Mouse (Mus musculus) hindbrain, postnatal 0 days (tissue): ENCODE results near the gene Mfsd4b1. TPM values are rescaled to one million over a fixed set of nuclear protein-coding genes. Genes with fewer than 3 reads are reported as not detected.

Experiments used
- ATAC-seq: fragments of 200-750 bp; cut with Nextera tagmentation; 2 replicates; pipeline ENCODE4 v1.8.0; 2017; ENCODE audit warnings: mild to moderate bottlenecking, moderate TSS enrichment, moderate library complexity
- DNase-seq: peaks from one replicate; pipeline ENCODE4 v3.0.0-alpha.2; 2015; ENCODE audit warnings: low spot score
- H3K27ac ChIP-seq: fragments of 300-500 bp; sonication (generic); 2 replicates; pipeline ENCODE4 v1.5.1; 2014; ENCODE audit warnings: mild to moderate bottlenecking
- H3K27me3 ChIP-seq: fragments of 300-500 bp; sonication (generic); 2 replicates; pipeline ENCODE4 v1.6.1; 2014; ENCODE audit warnings: low read length, mixed read lengths; ENCODE audit not compliant: insufficient read depth
- H3K36me3 ChIP-seq: fragments of 300-500 bp; sonication (generic); 2 replicates; pipeline ENCODE4 v1.6.1; 2014; ENCODE audit warnings: low read length, mixed read lengths; ENCODE audit not compliant: insufficient read depth
- H3K4me1 ChIP-seq: fragments of 300-500 bp; sonication (generic); 2 replicates; pipeline ENCODE4 v1.6.1; 2014; ENCODE audit warnings: antibody characterized with exemption, low read length, mixed read lengths; ENCODE audit not compliant: insufficient read depth
- H3K4me2 ChIP-seq: fragments of 300-500 bp; sonication (generic); 2 replicates; pipeline ENCODE4 v1.6.1; 2014; ENCODE audit warnings: low read depth, mild to moderate bottlenecking, low read length, moderate library complexity, mixed read lengths
- H3K4me3 ChIP-seq: fragments of 300-500 bp; sonication (generic); 2 replicates; pipeline ENCODE4 v1.5.1; 2014; ENCODE audit warnings: low read length
- H3K9ac ChIP-seq: fragments of 300-500 bp; sonication (generic); replicated peaks from 2 replicates; pipeline ENCODE4 v1.6.1; 2014; ENCODE audit warnings: mild to moderate bottlenecking, low read length, moderate library complexity, mixed read lengths
- H3K9me3 ChIP-seq: fragments of 300-500 bp; sonication (generic); 2 replicates; pipeline ENCODE4 v1.6.1; 2016; ENCODE audit warnings: low read length, mixed read lengths
- CTCF ChIP-seq: IDR thresholded peaks from 2 replicates; pipeline ENCODE4 v1.5.1; 2016; ENCODE audit warnings: antibody characterized with exemption, control low read depth, low read depth
- WGBS: fragments of 180-500 bp; shearing (Covaris S2); extraction: QIAGEN DNeasy Blood & Tissue Kit; methylation state at CpG from one replicate; pipeline ENCODE4 v1.1.7; 2014; 5-methylcytosine and 5-hydroxymethylcytosine counted together
- polyA plus RNA-seq: library from polyadenylated mRNA; unstranded; fragments of >200 nt; fragmentation: Nextera tagmentation; extraction: Ambion mirVana; gene quantifications from 2 replicates; pipeline ENCODE4 v1.2.1, GENCODE M21; 2015
- total RNA-seq: library from RNA; depleted of rRNA; stranded (reverse); fragments of >200 nt; gene quantifications from 2 replicates; pipeline ENCODE4 v1.2.3, GENCODE M21; 2014

Gene Mfsd4b1
- total and polyA plus RNA-seq, 2 experiments from 2014 or later = 0.33 to 0.73 TPM

GRCm38 (mm10) chr10:40054455-40054854 is 29.4 kb upstream of the Mfsd4b1 start:
- DNase-seq (no peak), ATAC-seq (no peak)
- no peak for TF ChIP-seq CTCF
- H3K4me3 ChIP-seq = no peak overlapping the region
- no peaks in the 10 kb centered on the region for H3K9me3 ChIP-seq
- WGBS = 91% methylated on average over 8 of the region's 8 CpGs
- no peaks in the 10 kb centered on the region for H3K27me3 ChIP-seq
- no peaks in the 10 kb centered on the region for H3K36me3 ChIP-seq
- peaks cover 4% of the 10 kb centered on the region; the same call in 1 of the 2 replicates for H3K4me1 ChIP-seq
- H3K4me2 ChIP-seq = no peak overlapping the region
- H3K9ac ChIP-seq = no peak overlapping the region
- H3K27ac ChIP-seq = no peak overlapping the region

GRCm38 (mm10) chr10:40053896-40054295 is 28.8 kb upstream of the Mfsd4b1 start:
- 84% methylated on average over 4 of the region's 4 CpGs for WGBS
- H3K4me3 ChIP-seq = no peak overlapping the region
- ATAC-seq = 0 out of 2 replicates have a peak, but pooled peaks have one; percentile 29

DNA sequence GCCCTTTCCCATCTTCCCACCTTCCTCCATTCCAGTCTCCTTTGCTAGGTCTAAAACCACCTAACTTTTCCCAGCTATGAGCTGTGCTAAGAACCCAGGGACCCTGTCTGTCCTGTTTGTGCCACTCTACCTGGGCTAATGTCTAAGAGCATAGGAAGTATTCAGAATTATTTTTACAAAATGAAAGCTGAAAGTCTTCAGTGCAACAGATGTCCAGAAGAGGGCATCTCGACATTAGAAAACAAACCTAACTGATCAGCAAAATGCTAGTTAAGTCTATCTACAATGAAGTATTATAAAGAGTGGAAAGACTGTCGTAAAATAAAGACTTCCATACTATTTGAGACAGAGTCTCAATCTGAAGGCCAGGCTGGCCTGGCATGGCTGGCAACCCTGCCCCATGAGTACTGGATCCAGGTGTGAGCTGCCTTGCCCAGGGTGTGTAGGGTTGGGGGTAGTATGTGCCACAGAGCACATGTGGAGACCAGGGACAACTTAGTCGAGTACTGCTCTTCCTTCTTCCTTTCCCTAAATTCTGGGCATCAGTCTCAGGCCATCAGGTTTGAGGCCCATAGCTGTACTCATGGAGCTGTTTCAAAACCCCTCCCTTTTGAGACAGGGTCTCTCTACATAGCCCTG is 28.3 kb upstream of the Mfsd4b1 start:
- ATAC-seq (peak; percentile 62; the same call in 1 of the 2 replicates), DNase-seq (peak; percentile 74)
- peak; percentile 74 for TF ChIP-seq CTCF
- Histone ChIP-seq H3K36me3 (no peaks in the 10 kb centered on the region), H3K27ac (no peak overlapping the region), H3K9me3 (no peaks in the 10 kb centered on the region), H3K4me2 (no peak overlapping the region), H3K4me1 (no peaks in the 10 kb centered on the region), H3K4me3 (no peak overlapping the region), H3K9ac (no peak overlapping the region), H3K27me3 (no peaks in the 10 kb centered on the region)
- 42% methylated on average over 3 of the region's 3 CpGs for WGBS

More at GRCm38 (mm10) chr10:40053896-40054295, 28.8 kb upstream of the Mfsd4b1 start:
- no peak overlapping the region for H3K27ac ChIP-seq
- H3K9ac ChIP-seq = no peak overlapping the region
- DNase-seq = no peak
- no peaks in the 10 kb centered on the region for H3K36me3 ChIP-seq
- no peaks in the 10 kb centered on the region for H3K9me3 ChIP-seq
- TF ChIP-seq CTCF = no peak
- no peaks in the 10 kb centered on the region for H3K27me3 ChIP-seq
- H3K4me1 ChIP-seq = peaks cover 3% of the 10 kb centered on the region; the same call in 1 of the 2 replicates
- H3K4me2 ChIP-seq = no peak overlapping the region

- H3K27me3 ChIP-seq = no peaks in the 10 kb centered on the region
- no peak for TF ChIP-seq CTCF
- no peaks in the 10 kb centered on the region for H3K36me3 ChIP-seq
- H3K4me2 ChIP-seq = no peak overlapping the region
- no peak for ATAC-seq
- H3K4me3 ChIP-seq = no peak overlapping the region
- no peaks in the 10 kb centered on the region for H3K9me3 ChIP-seq
- no peaks in the 10 kb centered on the region for H3K4me1 ChIP-seq
- no peak overlapping the region for H3K9ac ChIP-seq
- WGBS = 79% methylated on average over 3 of the region's 3 CpGs
- no peak overlapping the region for H3K27ac ChIP-seq
- DNase-seq = no peak
Observed at GRCm38 (mm10) chr10:40051997-40052396, 26.9 kb upstream of the Mfsd4b1 start.

DNA sequence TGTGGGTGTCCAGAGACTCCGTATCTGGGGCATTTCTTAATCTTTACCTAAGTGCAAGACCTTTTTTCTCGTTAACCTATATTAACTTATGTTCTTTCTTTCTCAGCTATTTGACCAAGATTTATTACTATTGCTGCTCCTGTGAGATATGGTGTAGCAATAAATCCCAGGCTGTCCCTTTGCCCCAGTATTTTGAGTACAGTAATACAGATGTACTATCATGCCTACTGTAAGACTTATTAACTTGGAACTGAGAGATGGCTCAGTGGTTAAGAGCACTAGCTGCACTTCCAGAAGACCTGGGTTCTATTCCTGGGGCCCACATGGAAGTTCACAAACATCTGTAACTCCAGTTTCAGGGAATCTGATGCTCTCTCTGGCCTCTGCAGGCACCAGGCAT is 25.7 kb upstream of the Mfsd4b1 start:
- H3K36me3 ChIP-seq = no peaks in the 10 kb centered on the region
- no peak overlapping the region for H3K9ac ChIP-seq
- H3K4me2 ChIP-seq = no peak overlapping the region
- no peaks in the 10 kb centered on the region for H3K9me3 ChIP-seq
- H3K4me1 ChIP-seq = no peaks in the 10 kb centered on the region
- no peaks in the 10 kb centered on the region for H3K27me3 ChIP-seq
- no peak for TF ChIP-seq CTCF
- 89% methylated on average over 2 of the region's 2 CpGs for WGBS
- H3K4me3 ChIP-seq = no peak overlapping the region
- ATAC-seq (no peak), DNase-seq (no peak)
- no peak overlapping the region for H3K27ac ChIP-seq

DNA sequence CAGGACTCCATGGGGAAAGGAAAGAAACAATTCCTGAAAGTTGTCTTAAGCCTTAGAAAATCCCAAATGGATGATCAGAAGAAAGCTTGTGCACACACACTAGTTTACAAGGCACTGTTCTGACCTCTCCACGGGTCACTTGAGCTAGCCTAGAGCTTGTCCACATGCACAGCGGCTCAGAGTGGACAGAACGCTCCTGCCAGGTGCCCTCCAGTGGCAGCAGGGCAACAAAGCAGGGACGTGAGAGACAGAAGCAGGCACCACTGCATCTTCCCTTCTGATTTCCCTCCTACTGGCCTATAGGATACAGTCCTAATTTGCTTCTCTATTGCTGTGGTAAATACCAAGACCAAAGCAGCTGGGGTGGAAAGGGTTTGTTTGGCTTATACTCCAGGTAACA is 16.3 kb upstream of the Mfsd4b1 start:
- H3K27ac ChIP-seq = no peak overlapping the region
- H3K27me3 ChIP-seq = no peaks in the 10 kb centered on the region
- H3K9ac ChIP-seq = no peak overlapping the region
- H3K4me3 ChIP-seq = no peak overlapping the region
- WGBS = 21% methylated on average over 4 of the region's 4 CpGs
- H3K9me3 ChIP-seq = no peaks in the 10 kb centered on the region
- H3K36me3 ChIP-seq = no peaks in the 10 kb centered on the region
- ATAC-seq (no peak), DNase-seq (no peak)
- H3K4me1 ChIP-seq = no peaks in the 10 kb centered on the region
- TF ChIP-seq CTCF = peak; percentile 57
- no peak overlapping the region for H3K4me2 ChIP-seq
